Mouse (Mus musculus) embryonic facial prominence, embryonic 10.5 days (tissue): Measurements from ENCODE around the gene Prkg1. TPM values are rescaled to one million over a fixed set of nuclear protein-coding genes. Genes with fewer than 3 reads are reported as not detected.

Source experiments
- DNase-seq: peaks from one replicate; pipeline ENCODE4 v3.0.0-alpha.2; 2017; ENCODE audit warnings: low spot score
- H3K27ac ChIP-seq: fragments of 300-500 bp; sonication (generic); replicated peaks from 2 replicates; pipeline ENCODE4 v1.5.1; 2016; ENCODE audit warnings: mild to moderate bottlenecking
- H3K27me3 ChIP-seq: fragments of 300-500 bp; sonication (generic); replicated peaks from 2 replicates; pipeline ENCODE4 v1.6.1; 2016; ENCODE audit warnings: low read depth, mild to moderate bottlenecking; ENCODE audit not compliant: poor library complexity, severe bottlenecking
- H3K36me3 ChIP-seq: fragments of 300-500 bp; sonication (generic); replicated peaks from 2 replicates; pipeline ENCODE4 v1.6.1; 2016; ENCODE audit warnings: mild to moderate bottlenecking, moderate library complexity
- H3K4me1 ChIP-seq: fragments of 300-500 bp; sonication (generic); 2 replicates; pipeline ENCODE4 v1.6.1; 2016
- H3K4me3 ChIP-seq: fragments of 300-500 bp; sonication (generic); 2 replicates; pipeline ENCODE4 v1.5.1; 2016; ENCODE audit warnings: mild to moderate bottlenecking, moderate library complexity
- H3K9me3 ChIP-seq: fragments of 300-500 bp; sonication (generic); 2 replicates; pipeline ENCODE4 v1.6.1; 2016; ENCODE audit warnings: mild to moderate bottlenecking
- WGBS: fragments of 180-500 bp; shearing (Covaris S2); methylation state at CpG from one replicate; pipeline ENCODE4 v1.1.7; 2016; 5-methylcytosine and 5-hydroxymethylcytosine counted together
- polyA plus RNA-seq: library from polyadenylated mRNA; unstranded; fragments of >200 nt; fragmentation: Nextera tagmentation; extraction: Ambion mirVana; gene quantifications from 2 replicates; pipeline ENCODE4 v1.2.1, GENCODE M21; 2016

Prkg1 gene
- polyA plus RNA-seq, 1 experiment from 2014 or later = 6.2 TPM

DNA sequence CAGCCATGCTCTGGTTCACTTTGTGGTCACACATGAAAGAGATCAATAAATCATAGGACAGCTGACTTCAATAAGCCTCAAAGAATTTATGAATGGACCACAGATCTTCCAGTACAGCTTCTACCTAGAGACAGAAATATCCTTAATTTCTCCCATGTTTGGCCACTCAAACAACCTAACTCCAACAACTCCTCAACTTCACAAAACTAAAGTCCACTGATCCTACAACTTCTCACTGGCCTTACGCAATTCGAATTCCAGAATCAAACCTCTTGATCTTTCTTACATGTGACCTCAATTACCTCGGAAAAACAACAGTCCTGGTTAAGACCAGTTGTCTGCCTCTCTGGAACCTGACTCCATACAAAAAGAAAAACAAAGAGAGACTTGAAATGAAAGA, 875.0 kb downstream of the Prkg1 start:
- Histone ChIP-seq H3K27ac (peak overlapping the region; percentile 69; the same call in 1 of the 2 replicates), H3K4me3 (no peak overlapping the region), H3K4me1 (peaks cover 13% of the 10 kb centered on the region), H3K36me3 (no peaks in the 10 kb centered on the region), H3K27me3 (no peaks in the 10 kb centered on the region), H3K9me3 (no peaks in the 10 kb centered on the region)
- no peak for DNase-seq
- 42% methylated on average over 3 of the region's 3 CpGs for WGBS

DNA sequence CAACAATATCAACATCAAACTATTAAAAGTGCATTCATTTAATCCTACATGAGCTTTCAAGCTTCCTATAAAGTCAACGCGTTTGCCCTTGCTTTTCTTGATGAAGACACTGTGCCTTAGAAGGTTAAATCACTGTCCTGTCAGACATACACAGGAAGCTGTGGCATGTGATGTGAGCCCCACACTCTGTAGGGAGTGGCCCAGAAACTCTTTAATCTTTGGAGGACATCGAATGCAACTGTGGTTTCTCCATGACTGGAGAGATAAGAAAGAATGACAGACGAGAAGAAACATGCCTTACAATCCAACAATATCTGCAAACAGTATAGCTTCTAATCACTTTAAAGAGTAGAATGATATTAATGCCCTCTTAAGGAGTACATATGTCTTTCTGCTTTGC, 903.4 kb downstream of the Prkg1 start:
- Histone ChIP-seq H3K4me3 (no peak overlapping the region), H3K9me3 (no peaks in the 10 kb centered on the region), H3K36me3 (no peaks in the 10 kb centered on the region), H3K4me1 (no peaks in the 10 kb centered on the region), H3K27me3 (no peaks in the 10 kb centered on the region), H3K27ac (no peak overlapping the region)
- 87% methylated on average over 4 of the region's 4 CpGs for WGBS
- no peak for DNase-seq

DNA sequence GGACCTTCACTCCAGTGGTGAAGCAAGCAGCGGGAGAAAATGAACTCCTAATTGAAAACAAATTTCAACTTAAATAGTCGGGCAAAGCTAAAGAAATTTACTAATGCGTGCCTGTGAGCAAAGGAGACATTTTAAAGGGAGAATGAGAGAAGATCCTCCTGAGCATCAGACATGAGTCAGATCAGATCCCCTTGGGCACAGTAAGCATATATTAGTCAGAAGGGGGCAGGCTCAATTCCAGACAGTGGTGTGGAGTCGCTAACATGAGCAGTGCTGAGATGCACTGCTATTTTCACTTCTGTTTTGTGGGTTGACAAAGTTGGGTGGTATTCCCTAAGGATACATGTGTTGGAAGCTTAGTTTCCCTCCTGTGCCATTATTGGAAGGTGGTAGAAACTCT, 913.8 kb downstream of the Prkg1 start:
- H3K9me3 ChIP-seq = no peaks in the 10 kb centered on the region
- no peaks in the 10 kb centered on the region for H3K27me3 ChIP-seq
- DNase-seq = no peak
- WGBS = 66% methylated on average over 4 of the region's 4 CpGs
- H3K36me3 ChIP-seq = no peaks in the 10 kb centered on the region
- H3K4me1 ChIP-seq = peaks cover 4% of the 10 kb centered on the region; the same call in 1 of the 2 replicates
- H3K4me3 ChIP-seq = no peak overlapping the region
- H3K27ac ChIP-seq = no peak overlapping the region

DNA sequence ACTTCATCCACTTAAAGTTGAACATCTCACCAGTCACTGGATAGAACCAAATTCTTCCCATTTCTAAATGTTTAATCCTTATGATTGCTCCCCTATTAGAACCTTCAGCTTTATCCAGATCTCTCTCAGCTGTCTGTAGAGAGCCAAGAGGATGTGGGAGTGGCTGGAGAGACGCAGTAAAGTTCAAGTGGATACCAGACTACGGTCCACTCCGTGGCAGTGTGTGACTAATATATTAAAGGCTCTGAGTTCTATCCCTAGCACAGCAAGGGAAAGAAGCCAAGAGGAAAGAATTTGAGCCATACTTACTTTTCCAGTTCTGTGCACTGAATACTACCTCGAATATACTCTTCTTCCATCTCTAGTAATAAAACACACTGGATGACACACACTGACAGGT, 919.9 kb downstream of the Prkg1 start:
- no peak for DNase-seq
- no peak overlapping the region for H3K27ac ChIP-seq
- H3K9me3 ChIP-seq = no peaks in the 10 kb centered on the region
- 84% methylated on average over 4 of the region's 4 CpGs for WGBS
- no peak overlapping the region for H3K4me3 ChIP-seq
- H3K27me3 ChIP-seq = no peaks in the 10 kb centered on the region
- H3K4me1 ChIP-seq = peaks cover 20% of the 10 kb centered on the region
- no peaks in the 10 kb centered on the region for H3K36me3 ChIP-seq

DNA sequence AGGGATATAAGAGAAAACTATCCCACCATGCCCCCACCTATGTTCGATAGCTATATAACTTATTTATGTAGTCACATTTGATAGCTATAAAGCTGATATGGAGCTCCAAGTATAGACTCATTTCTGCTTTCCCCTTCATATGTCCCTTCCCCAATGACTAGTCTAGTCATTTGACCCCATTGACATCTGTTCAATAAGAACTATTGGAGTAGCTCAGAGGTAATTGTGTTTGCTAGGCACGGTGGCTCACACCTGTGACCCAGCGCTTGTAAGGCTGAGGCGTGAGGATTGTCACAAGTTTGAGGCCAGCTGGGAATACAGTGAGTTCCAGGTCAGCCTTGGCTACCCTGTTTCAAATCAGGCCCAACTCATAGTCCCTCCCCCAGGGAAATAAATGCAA, 921.2 kb downstream of the Prkg1 start:
- Histone ChIP-seq H3K4me3 (no peak overlapping the region), H3K9me3 (no peaks in the 10 kb centered on the region), H3K36me3 (no peaks in the 10 kb centered on the region), H3K4me1 (peaks cover 20% of the 10 kb centered on the region), H3K27ac (peak overlapping the region; percentile 57), H3K27me3 (no peaks in the 10 kb centered on the region)
- WGBS = 78% methylated on average over 4 of the region's 4 CpGs
- DNase-seq = no peak

DNA sequence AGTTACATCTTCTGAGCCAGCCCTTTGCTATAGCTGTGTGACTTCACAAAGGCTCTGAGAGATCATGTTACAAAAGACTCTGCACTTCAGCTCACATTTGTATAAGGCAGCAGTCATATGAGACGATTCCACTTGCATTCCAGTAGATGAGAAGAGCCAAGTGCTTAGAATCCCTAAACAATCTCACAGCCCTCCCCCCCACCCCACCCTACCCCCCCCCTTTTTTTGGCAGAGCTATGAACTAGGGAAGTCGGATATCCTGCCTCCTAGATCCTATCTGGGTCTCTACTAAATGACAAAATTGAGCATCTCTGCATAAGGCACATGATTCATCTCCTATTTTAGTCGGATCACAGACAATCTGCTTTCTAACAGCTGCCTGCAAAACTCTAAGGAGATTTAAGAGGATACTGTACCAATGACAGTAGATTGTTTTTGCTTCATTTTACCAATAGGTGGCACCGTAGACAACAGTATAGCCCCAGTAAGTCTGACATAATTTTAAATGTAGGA, 921.7 kb downstream of the Prkg1 start:
- Histone ChIP-seq H3K27me3 (no peaks in the 10 kb centered on the region), H3K27ac (no peak overlapping the region), H3K4me1 (peaks cover 20% of the 10 kb centered on the region), H3K4me3 (no peak overlapping the region), H3K9me3 (no peaks in the 10 kb centered on the region), H3K36me3 (no peaks in the 10 kb centered on the region)
- peak; percentile 38 for DNase-seq
- WGBS = 12% methylated on average over 4 of the region's 4 CpGs

DNA sequence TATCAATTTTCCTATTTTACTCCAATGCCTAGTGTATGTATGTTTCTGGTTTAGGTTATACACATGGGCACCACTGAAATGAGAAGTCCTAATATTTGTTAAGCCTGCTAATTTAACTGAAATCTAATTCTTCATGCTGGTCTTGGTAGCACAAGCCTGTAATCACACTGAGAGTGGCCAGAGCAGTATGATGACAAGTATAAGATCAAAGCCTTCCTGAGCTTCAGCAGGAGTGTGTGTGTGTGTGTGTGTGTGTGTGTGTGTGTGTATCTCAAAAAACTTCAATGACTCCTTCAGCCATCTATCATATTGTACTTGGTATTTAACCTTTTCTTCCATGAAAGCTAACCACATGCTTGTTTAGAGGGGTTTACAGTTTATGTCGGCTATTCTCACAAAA, 922.2 kb downstream of the Prkg1 start:
- no peaks in the 10 kb centered on the region for H3K9me3 ChIP-seq
- WGBS = 55% methylated on average over 1 of the region's 1 CpGs
- H3K36me3 ChIP-seq = no peaks in the 10 kb centered on the region
- DNase-seq = peak; percentile 14
- H3K4me3 ChIP-seq = no peak overlapping the region
- H3K27ac ChIP-seq = no peak overlapping the region
- H3K27me3 ChIP-seq = no peaks in the 10 kb centered on the region
- H3K4me1 ChIP-seq = peaks cover 20% of the 10 kb centered on the region

DNA sequence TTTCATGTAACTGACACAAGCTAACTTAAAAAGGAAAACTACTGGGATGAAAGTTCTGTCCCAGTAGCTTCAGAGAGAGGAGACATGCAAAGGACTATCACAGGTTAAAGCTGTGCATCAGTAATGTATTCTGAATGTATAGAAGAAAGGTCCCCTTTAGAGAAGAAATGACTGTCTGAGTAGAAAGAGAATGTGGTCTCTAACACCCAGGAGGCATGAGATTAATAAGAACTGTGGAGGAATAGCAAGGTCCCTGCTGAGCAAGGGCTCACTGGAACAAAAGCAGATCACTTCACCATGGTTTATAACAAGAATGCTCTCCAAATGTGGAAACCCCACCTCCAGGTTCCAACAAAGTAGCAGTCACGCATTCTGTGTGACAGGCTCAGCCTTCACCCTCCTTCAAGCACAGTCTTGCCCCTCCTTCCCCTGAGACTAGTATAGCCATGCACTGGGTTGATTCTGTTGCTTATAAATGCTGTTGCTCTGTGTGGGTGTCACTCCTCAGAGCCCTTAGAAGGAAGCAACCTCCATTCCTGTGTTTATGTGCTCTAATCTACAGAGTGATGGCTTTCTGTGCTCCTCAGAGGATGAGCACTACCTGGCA, 931.7 kb downstream of the Prkg1 start:
- Histone ChIP-seq H3K4me1 (0 out of 2 replicates have a peak, but pooled peaks cover 4% of the 10 kb centered on the region), H3K36me3 (no peaks in the 10 kb centered on the region), H3K4me3 (no peak overlapping the region), H3K9me3 (no peaks in the 10 kb centered on the region), H3K27me3 (no peaks in the 10 kb centered on the region), H3K27ac (no peak overlapping the region)
- no peak for DNase-seq
- 37% methylated on average over 1 of the region's 1 CpGs for WGBS

DNA sequence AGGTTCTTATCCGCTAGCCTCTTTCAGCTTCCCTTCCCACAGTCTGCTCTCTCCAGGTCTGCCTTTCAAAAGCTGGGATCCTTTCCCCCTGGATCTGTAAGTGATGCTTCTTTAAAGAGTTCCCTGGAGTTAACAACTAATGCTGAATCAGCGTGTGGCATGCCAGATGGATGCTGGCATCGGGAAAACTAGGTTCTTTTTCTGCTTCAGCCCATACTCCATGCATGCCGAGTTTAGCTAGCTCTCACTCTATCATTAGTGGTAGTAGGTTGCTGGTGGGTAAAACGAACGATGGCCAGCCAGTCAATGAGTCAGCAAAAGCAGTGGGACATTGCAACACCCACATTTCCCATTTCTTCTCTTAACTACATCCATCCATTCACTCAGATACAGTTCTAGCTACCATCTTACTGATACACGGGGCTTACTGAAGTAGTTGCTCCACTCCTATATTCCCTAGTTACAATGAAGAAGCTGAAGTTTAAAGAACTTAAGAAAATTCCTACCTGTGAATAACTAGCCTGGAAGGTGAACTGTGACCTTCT, 935.5 kb downstream of the Prkg1 start:
- H3K4me1 ChIP-seq = no peaks in the 10 kb centered on the region
- 86% methylated on average over 7 of the region's 7 CpGs for WGBS
- no peak for DNase-seq
- no peaks in the 10 kb centered on the region for H3K36me3 ChIP-seq
- H3K27ac ChIP-seq = no peak overlapping the region
- no peak overlapping the region for H3K4me3 ChIP-seq
- no peaks in the 10 kb centered on the region for H3K9me3 ChIP-seq
- H3K27me3 ChIP-seq = no peaks in the 10 kb centered on the region

DNA sequence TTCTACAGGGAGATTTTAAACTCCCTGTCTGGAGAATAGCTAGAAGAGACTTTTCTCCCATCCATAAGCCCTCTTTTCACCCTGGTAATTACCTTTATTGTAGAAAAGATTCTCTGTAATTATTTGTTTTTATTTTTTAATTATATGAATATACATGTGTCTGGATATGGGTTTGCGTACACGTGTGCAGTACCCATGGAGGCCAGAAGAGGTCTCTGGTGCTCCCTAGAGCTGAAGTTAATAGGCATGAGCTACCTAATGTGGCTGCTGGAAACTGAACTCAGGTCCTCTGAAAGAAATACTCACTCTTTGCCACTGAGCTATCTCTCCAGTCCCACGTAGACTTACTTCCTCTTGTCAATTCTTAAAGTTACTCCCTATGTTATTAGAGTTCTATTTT, 937.0 kb downstream of the Prkg1 start:
- Histone ChIP-seq H3K27me3 (no peaks in the 10 kb centered on the region), H3K9me3 (no peaks in the 10 kb centered on the region), H3K27ac (no peak overlapping the region), H3K36me3 (no peaks in the 10 kb centered on the region), H3K4me1 (no peaks in the 10 kb centered on the region), H3K4me3 (no peak overlapping the region)
- no peak for DNase-seq
- WGBS = 81% methylated on average over 3 of the region's 3 CpGs

DNA sequence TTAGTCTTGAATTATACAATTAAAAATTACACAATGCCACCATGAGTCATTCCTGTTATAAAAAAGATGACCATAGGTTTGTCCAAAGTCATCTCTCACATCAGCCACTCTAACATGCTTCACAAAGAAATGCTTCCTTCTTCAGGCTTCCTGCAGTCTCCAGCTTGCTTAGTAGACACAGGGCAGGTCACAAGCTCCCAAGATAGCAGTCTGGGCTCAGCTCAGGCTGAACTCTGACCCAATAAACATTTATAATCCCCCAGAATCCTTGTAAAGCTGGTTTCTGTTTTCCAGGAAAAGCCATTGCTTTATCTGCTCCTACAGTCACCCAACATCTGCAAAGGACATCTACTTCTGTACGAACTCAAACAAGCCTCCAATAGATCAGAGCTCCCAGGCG, 938.7 kb downstream of the Prkg1 start:
- no peak overlapping the region for H3K4me3 ChIP-seq
- H3K36me3 ChIP-seq = no peaks in the 10 kb centered on the region
- H3K4me1 ChIP-seq = no peaks in the 10 kb centered on the region
- no peaks in the 10 kb centered on the region for H3K27me3 ChIP-seq
- WGBS = 62% methylated on average over 2 of the region's 2 CpGs
- H3K27ac ChIP-seq = no peak overlapping the region
- no peak for DNase-seq
- H3K9me3 ChIP-seq = no peaks in the 10 kb centered on the region

DNA sequence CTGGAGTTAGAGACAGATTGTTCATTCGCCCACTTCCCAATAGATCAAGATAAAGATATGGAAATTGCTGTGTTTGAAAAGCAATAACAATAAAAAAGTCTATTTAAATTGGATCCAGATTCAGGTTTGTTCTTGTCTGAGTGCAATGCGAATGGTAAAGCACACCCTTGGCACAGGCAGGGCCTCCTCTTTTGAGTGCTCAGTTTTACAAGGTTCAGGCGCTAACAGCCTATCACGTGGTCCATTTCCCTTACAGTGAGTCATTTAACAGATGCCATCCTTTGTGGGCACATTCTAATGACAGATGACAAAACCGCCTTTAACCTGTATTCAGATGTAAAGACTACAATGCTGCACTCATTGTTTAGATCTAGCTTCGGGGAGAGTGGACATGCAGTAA, 949.2 kb downstream of the Prkg1 start:
- no peaks in the 10 kb centered on the region for H3K9me3 ChIP-seq
- no peak overlapping the region for H3K4me3 ChIP-seq
- no peak overlapping the region for H3K27ac ChIP-seq
- no peaks in the 10 kb centered on the region for H3K27me3 ChIP-seq
- 84% methylated on average over 6 of the region's 6 CpGs for WGBS
- no peak for DNase-seq
- H3K4me1 ChIP-seq = no peaks in the 10 kb centered on the region
- H3K36me3 ChIP-seq = no peaks in the 10 kb centered on the region

DNA sequence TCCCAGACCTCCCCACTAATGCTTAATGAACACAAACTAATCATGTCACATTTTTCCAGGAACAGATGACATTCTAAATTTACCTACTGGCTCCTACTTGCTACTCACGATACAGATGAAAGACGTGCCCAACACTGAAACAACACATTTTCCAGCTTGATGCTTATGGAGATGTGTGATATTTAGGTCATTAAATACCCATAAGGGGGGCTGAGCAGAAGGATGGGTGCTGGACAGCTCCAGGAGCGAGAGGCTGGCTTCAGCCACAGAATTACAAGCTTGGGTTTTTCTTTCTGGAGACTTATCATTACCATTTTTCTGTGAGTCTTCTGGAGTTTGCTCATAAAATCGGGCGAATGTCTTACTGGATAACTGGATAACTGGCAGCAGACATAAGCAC, 958.6 kb downstream of the Prkg1 start:
- DNase-seq = no peak
- no peaks in the 10 kb centered on the region for H3K36me3 ChIP-seq
- H3K9me3 ChIP-seq = no peaks in the 10 kb centered on the region
- H3K27ac ChIP-seq = no peak overlapping the region
- no peaks in the 10 kb centered on the region for H3K4me1 ChIP-seq
- H3K4me3 ChIP-seq = no peak overlapping the region
- WGBS = 81% methylated on average over 5 of the region's 5 CpGs
- H3K27me3 ChIP-seq = no peaks in the 10 kb centered on the region
